Mouse (Mus musculus) mesoderm, embryonic 11.5 days (tissue): ENCODE measurements around the gene Smim12.

ENCODE experiments used
- DNase-seq: peaks from one replicate; pipeline ENCODE4 v3.0.0-alpha.2; 2012; ENCODE audit warnings: low read depth, low spot score

Smim12 gene

DNA sequence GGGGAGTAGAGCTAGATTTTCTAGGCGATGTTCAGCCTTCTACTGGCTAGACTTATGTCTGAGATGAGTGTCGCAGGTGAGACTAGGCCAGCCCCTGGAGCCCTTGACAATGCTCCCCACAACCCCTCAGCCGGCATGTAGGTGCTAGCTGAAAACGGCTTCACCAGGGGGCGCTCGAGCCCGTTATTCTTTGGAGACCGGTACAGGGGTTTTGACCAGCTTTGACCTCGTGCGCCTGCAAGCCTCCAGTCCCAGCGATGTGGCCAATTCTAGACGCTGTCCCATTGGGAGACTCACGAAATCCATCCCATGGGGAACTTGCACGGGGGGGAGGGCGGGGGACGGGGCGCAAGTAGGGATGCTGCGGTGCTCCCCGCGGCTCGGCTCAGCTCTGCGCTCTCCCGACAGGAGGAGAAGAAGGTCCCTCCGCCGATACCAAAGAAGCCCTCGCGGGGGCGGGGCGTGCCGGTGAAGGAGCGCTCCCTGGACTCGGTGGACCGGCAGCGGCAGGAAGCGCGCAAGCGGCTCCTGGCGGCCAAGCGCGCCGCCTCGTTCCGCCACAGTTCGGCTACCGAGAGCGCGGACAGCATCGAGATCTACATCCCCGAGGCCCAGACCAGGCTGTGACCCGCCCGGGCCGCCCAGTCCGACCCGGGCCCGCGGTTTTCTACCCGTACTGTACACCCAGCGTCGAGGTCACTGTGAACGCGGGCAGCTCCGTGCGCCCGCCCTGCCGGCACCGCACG is 7.7 kb upstream of the Smim12 start:
- DNase-seq: peak; percentile 88

DNA sequence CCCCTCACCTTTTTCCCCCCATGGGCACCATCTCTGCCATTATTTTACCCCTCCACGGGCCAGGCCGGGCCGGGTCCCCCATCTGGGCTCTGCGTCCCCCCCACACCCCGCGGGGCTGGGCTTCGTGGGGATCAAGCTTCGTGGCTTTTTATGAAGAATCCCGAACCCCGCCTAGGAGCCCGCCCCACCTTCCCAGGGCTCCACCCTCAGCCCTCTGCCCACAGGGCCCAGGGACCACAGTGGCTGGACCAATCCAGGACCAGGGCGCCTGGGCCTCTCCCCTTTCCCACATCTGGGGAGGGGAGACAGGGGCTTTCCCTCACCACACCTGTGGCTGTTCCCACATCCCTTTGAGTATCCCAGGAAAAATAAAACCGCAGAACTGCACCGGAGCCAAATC is 7.0 kb upstream of the Smim12 start:
- DNase-seq: no peak

GRCm38 (mm10) chr4:127237271-127237670 is 6.3 kb upstream of the Smim12 start:
- DNase-seq: no peak

DNA sequence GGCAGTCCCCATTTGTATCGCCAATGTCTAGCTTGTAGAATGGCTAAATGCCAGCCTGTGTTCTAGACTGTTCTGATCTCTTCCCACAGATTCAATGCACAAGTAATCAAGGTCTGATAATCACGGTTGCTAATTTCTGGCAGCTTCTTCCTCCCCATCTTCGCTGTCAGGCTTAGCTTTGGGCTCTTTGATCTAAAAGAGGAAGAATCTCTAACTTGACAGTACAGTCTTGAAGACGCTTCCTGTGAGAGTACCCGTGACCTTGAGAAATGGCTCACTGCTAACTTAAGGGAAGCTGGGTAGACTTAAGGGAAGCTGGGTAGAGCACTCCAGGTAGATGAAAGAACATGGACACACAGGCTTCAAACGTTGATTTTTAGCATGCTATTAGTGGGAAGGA is 888 bp upstream of the Smim12 start:
- no peak for DNase-seq

DNA sequence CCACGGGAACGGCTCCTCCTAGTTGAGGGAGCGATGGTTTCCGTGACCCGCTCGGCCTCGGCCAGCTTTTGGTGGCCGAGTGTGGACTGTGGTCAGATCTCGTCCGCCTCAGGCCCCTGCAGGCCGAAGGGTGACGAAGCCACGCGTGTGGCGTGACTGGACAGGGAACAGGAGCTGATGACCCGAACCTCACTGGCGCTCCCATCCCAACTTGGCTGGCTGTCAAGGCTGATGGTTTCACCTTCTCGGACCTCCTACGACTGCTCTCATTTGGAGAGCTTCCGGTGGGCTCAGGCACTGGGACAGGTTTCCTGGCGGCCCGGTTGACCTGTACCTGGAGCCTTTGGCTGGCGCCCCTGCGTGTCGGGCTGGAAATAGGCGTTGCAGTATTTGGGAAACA is 369 bp downstream of the Smim12 start:
- peak; percentile 57 for DNase-seq

GRCm38 (mm10) chr4:127249701-127250349 is 6.2 kb downstream of the Smim12 start:
- DNase-seq: peak; percentile 91

GRCm38 (mm10) chr4:127251963-127252585 is 8.5 kb downstream of the Smim12 start:
- no peak for DNase-seq

DNA sequence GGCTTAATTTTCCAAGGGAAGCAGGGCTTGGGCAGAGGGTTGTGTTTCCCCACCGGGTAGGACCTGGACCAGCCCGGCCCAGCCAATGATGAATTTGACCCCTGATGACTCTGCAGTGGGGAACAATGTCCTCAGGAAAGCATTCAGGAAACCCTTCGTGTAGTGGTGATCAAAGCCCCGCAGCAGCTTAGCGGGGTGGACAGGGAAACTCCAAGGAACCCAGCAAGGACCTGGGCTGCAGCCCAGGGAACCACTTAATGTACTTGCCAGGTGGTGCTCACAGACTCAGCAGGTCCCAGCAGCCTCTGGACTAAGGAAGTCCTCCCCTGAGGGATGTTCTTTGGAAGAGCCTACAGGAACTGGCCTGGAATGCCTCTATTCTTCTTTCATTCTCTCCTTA is 13.2 kb downstream of the Smim12 start:
- DNase-seq: no peak

- DNase-seq: no peak
Measured at GRCm38 (mm10) chr4:127258186-127258897, 14.8 kb downstream of the Smim12 start.

GRCm38 (mm10) chr4:127261601-127262000 is 18.0 kb downstream of the Smim12 start:
- DNase-seq: no peak

DNA sequence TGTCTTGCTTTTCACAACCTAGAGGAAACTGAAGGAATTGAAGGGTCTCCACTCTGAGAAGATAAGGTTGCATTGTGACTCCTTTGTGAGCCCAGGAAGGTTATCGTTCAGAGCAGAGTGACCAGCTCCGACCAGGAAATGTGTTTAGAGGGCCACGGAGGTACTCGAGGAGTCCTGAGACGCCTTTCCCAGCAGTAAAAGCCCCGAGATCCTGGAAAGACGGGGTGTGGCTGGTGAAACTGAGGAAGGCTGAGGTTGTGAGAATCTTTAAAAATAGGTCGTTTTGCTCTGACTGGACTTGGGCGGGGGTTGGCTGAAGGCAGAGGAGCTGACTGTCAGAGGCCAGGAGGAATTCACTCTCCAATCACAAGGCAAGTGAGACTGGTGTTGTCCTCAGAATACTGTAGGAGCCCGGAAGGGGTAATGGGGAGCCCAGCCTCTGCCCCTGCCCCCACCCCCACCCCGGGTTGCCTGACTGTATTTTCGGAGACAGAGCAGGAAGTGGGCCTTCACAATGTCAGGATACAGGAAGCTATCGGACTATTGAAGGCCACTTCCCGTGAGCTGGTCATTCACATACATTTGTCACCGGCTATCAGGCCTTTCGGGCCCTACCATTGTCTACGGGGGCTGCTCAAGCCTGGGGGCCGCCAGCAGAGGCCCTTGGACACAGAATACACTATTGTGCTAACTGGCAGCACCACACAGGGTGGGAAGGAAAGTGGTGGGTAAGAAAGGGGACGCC is 20.0 kb downstream of the Smim12 start:
- peak; percentile 21 for DNase-seq

- no peak for DNase-seq
Measured at GRCm38 (mm10) chr4:127264183-127264554, 20.6 kb downstream of the Smim12 start.

- no peak for DNase-seq
Measured at GRCm38 (mm10) chr4:127278451-127279001, 34.9 kb downstream of the Smim12 start.

DNA sequence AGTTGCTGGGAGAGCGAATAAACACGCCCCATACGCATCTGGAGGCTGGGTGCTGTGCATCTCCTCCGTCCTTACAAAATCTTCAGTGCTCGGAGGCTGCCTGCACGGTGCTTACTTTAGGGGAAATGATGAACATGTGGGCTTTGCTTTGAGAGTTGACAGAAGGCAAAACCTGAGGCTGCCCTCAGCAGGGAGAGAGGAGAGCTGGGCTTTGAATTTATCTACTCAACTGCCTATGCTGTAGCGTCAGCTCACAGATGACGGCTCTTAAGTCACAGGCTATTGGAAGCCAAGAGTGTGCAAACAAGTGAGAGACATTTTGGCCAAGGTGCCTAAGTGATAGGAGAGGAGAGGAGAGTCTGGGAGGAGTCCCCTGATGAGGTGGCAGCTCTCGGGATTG is 35.7 kb downstream of the Smim12 start:
- no peak for DNase-seq

- DNase-seq: no peak
Measured at GRCm38 (mm10) chr4:127286907-127287306, 43.3 kb downstream of the Smim12 start.

GRCm38 (mm10) chr4:127289039-127289548 is 45.5 kb downstream of the Smim12 start:
- no peak for DNase-seq

GRCm38 (mm10) chr4:127292631-127293030 is 49.0 kb downstream of the Smim12 start:
- no peak for DNase-seq
